Mouse (Mus musculus): ENCODE data around the gene Crtam. TPM values are rescaled to one million over a fixed set of nuclear protein-coding genes. Genes with fewer than 3 reads are reported as not detected.

Gene Crtam
- polyA plus RNA-seq, 1 experiment, result not detected

DNA sequence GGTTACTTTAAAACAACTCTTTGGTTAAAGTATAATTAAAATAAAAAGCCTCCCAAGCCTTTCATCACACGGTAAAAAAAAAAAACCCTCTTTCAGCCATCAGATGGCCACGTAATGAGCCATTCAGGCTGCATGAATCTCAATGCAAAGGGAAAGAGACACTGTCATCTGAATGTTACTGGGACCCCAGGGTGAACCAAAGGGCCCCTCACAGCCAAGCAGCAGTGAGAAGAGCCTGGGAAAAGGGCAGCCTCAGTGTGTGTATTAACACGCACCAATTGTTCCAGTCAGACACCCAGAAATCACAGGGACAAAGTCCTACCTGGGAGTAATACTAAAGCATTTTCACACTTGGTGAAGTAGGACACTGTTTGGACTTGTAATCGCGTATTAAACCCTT lies 8.0 kb upstream of the Crtam start:
- H3K4me3 ChIP-seq (ENCODE audit: insufficient read depth, low read length), result no peak overlapping the region
- H3K27ac ChIP-seq (ENCODE audit: insufficient read depth, low read length), result no peak overlapping the region
- TF ChIP-seq CTCF (IDR thresholded peaks at IDR 0.05; ENCODE audit: borderline replicate concordance, insufficient read depth, low read length), result no peak
- no peak for TF ChIP-seq POLR2A (IDR thresholded peaks at IDR 0.05; ENCODE audit: low read depth, low read length)
- H3K4me1 ChIP-seq (ENCODE audit: control insufficient read depth, insufficient read depth, low read length), result no peaks in the 10 kb centered on the region

DNA sequence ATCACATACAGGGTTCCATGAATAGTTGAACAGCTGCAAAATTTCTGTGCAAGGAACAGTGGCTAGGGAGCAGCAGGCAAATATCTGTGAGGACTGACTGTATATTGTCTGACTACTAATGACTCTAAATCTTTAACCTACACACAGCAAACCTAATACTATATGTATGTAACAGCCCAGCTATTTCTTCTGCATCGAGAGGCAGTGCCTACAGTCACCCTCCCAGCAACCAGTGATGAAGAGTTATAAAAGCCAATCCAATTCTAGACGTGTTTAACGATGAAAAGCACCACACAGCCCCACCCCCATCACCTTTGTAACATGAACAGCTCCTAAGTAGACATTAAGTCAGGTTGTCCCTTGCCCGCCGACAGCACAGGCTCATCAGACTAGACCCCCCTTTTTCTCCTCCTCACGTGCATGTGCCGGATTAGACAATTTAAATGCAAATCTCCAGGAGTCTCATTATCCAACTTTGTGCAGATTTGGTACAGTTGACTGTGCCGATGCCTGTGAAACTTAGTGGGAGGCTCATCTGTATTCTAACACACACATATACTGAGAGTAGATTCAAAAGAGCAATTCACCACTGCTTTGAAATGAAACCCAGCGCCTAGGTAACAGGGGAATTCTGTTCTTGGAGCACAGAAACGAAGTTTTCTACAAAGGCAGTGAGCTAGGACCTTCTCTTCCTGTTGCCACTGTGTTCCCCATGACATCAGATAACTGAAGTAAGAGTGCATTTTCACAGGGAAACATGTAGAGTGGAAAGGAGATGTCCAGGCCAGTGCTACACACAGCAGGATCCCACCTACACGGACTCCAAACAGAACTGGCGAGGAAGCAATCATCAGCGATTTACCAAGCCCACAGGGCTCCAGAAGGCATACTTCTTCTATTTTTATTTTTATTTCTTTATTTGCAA lies 7.3 kb upstream of the Crtam start:
- Histone ChIP-seq H3K4me3 (ENCODE audit: insufficient read depth, low read length) (no peak overlapping the region), H3K27ac (ENCODE audit: insufficient read depth, low read length) (no peak overlapping the region), H3K4me1 (ENCODE audit: control insufficient read depth, insufficient read depth, low read length) (no peaks in the 10 kb centered on the region)
- TF ChIP-seq CTCF (IDR thresholded peaks at IDR 0.05; ENCODE audit: borderline replicate concordance, insufficient read depth, low read length) (no peak), POLR2A (IDR thresholded peaks at IDR 0.05; ENCODE audit: low read depth, low read length) (no peak)

- TF ChIP-seq POLR2A (IDR thresholded peaks at IDR 0.05; ENCODE audit: low read depth, low read length), result no peak
- TF ChIP-seq CTCF (IDR thresholded peaks at IDR 0.05; ENCODE audit: borderline replicate concordance, insufficient read depth, low read length), result no peak
- no peak overlapping the region for H3K4me3 ChIP-seq (ENCODE audit: insufficient read depth, low read length)
- no peak overlapping the region for H3K27ac ChIP-seq (ENCODE audit: insufficient read depth, low read length)
- no peaks in the 10 kb centered on the region for H3K4me1 ChIP-seq (ENCODE audit: control insufficient read depth, insufficient read depth, low read length)
Observed at GRCm38 (mm10) chr9:41007785-41008184, 3.4 kb upstream of the Crtam start.

DNA sequence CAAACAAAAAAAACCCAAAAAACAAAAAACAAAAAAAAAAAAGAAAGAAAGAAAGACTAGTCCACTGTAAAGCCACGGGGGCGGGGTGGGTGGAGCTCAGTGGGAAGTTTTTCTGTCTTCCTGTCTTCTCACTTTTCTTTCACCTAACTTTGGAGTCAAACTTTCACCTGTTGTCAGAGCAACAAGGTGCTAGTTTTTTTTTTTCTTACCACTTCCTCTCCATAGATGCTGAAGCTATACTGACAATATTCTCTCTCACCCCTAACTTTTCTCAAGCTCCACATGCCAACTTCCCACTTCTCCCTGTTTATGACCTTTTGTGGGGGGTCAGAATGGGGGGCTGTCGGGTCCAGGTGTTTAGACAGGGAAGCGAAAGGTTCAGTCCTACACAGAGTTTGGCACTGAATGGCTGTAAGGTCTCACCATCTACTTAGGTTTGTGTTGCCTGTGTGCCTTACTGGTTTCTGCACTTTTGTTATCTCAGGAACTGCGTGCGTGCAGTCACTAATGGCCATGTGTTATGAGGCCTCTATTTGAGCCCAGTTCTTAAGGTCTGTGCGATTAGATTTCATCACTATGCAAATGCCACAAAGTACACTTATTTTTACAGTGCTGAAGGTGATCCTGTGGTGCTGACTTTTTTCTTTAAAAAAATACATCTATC lies 7.2 kb downstream of the Crtam start:
- no peak overlapping the region for H3K27ac ChIP-seq (ENCODE audit: insufficient read depth, low read length)
- TF ChIP-seq POLR2A (IDR thresholded peaks at IDR 0.05; ENCODE audit: low read depth, low read length) (no peak), CTCF (IDR thresholded peaks at IDR 0.05; ENCODE audit: borderline replicate concordance, insufficient read depth, low read length) (no peak)
- peaks cover 7% of the 10 kb centered on the region for H3K4me1 ChIP-seq (ENCODE audit: control insufficient read depth, insufficient read depth, low read length)
- H3K4me3 ChIP-seq (ENCODE audit: insufficient read depth, low read length), result no peak overlapping the region

GRCm38 (mm10) chr9:40994075-40994474 lies 10.4 kb downstream of the Crtam start:
- H3K27ac ChIP-seq (ENCODE audit: insufficient read depth, low read length), result no peak overlapping the region
- TF ChIP-seq CTCF (IDR thresholded peaks at IDR 0.05; ENCODE audit: borderline replicate concordance, insufficient read depth, low read length) (no peak), POLR2A (IDR thresholded peaks at IDR 0.05; ENCODE audit: low read depth, low read length) (no peak)
- peaks cover 7% of the 10 kb centered on the region for H3K4me1 ChIP-seq (ENCODE audit: control insufficient read depth, insufficient read depth, low read length)
- no peak overlapping the region for H3K4me3 ChIP-seq (ENCODE audit: insufficient read depth, low read length)

DNA sequence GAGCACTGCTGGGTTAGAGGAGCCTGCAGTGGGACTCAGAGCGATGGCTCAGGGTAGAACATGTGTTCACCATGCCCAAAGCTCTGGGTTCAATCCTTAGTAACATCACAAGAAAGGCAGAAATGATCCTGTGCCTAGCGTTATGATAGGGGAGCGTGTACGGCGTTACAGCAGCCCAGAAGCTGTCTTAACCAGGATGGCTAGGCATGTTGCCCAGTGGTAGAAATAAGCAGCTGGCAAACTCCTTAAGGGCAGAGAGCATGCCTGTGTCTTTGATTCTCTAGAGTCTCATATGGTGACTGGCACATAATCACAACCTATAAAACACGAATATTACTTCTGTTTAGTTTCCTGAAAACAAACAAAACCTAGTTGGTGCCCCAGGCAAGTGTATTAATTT lies 12.9 kb downstream of the Crtam start:
- Histone ChIP-seq H3K4me3 (ENCODE audit: insufficient read depth, low read length) (no peak overlapping the region), H3K27ac (ENCODE audit: insufficient read depth, low read length) (no peak overlapping the region), H3K4me1 (ENCODE audit: control insufficient read depth, insufficient read depth, low read length) (peaks cover 7% of the 10 kb centered on the region)
- no peak for TF ChIP-seq CTCF (IDR thresholded peaks at IDR 0.05; ENCODE audit: borderline replicate concordance, insufficient read depth, low read length)
- TF ChIP-seq POLR2A (IDR thresholded peaks at IDR 0.05; ENCODE audit: low read depth, low read length), result no peak

DNA sequence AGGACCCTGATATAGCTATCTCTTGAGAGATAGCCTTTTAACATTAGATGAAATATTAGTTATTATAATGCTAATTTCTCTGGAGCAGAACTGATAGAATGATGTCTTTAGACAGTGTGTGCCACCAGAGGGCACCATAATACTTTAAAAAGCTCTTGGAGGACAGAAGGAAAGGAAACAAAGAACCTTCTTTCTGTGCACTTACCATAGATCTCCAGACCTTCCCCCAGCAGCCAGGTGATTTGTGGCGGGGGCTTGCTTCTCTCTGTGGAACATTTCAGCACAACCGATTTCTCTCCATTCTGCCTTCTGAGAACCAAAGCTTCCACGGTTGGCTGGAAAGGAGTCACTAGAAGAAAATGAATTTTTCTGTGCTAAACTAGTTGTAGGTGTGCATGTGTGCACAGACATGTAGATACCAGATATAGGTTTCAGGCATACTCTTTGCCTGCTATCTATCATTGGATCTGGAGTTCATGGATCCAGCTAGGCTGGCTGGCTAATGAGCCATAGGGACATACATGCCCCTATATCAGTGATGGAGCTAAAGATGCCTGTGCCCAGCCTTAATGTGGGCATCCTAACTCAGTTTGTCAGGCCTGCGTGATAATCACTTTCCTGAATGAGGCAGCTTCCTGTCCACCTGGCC lies 14.4 kb downstream of the Crtam start:
- Histone ChIP-seq H3K4me1 (ENCODE audit: control insufficient read depth, insufficient read depth, low read length) (peaks cover 7% of the 10 kb centered on the region), H3K27ac (ENCODE audit: insufficient read depth, low read length) (no peak overlapping the region), H3K4me3 (ENCODE audit: insufficient read depth, low read length) (no peak overlapping the region)
- TF ChIP-seq CTCF (IDR thresholded peaks at IDR 0.05; ENCODE audit: borderline replicate concordance, insufficient read depth, low read length) (no peak), POLR2A (IDR thresholded peaks at IDR 0.05; ENCODE audit: low read depth, low read length) (no peak)

- H3K27ac ChIP-seq (ENCODE audit: insufficient read depth, low read length), result no peak overlapping the region
- no peak for TF ChIP-seq CTCF (IDR thresholded peaks at IDR 0.05; ENCODE audit: borderline replicate concordance, insufficient read depth, low read length)
- no peak for TF ChIP-seq POLR2A (IDR thresholded peaks at IDR 0.05; ENCODE audit: low read depth, low read length)
- H3K4me1 ChIP-seq (ENCODE audit: control insufficient read depth, insufficient read depth, low read length), result no peaks in the 10 kb centered on the region
- H3K4me3 ChIP-seq (ENCODE audit: insufficient read depth, low read length), result no peak overlapping the region
Observed at GRCm38 (mm10) chr9:40984313-40984712, 20.1 kb downstream of the Crtam start.

GRCm38 (mm10) chr9:40983758-40984157 lies 20.7 kb downstream of the Crtam start:
- no peaks in the 10 kb centered on the region for H3K4me1 ChIP-seq (ENCODE audit: control insufficient read depth, insufficient read depth, low read length)
- H3K27ac ChIP-seq (ENCODE audit: insufficient read depth, low read length), result no peak overlapping the region
- TF ChIP-seq POLR2A (IDR thresholded peaks at IDR 0.05; ENCODE audit: low read depth, low read length) (no peak), CTCF (IDR thresholded peaks at IDR 0.05; ENCODE audit: borderline replicate concordance, insufficient read depth, low read length) (no peak)

More at GRCm38 (mm10) chr9:40983758-40984157, 20.7 kb downstream of the Crtam start:
- H3K4me3 ChIP-seq (ENCODE audit: insufficient read depth, low read length), result no peak overlapping the region

Data from embryonic fibroblast, embryonic 13.5 days (primary cell).